Mouse (Mus musculus) gastrocnemius, adult 18-20 months (tissue): ENCODE measurements around the gene Tnfaip2. TPM values are rescaled to one million over a fixed set of nuclear protein-coding genes. Genes with fewer than 3 reads are reported as not detected.

Experiments
- DNase-seq: peaks from one replicate; pipeline ENCODE4 v3.0.0; 2021; ENCODE audit warnings: low spot score
- long read RNA-seq, 2 experiments: library from polyadenylated mRNA; stranded (forward); transcript quantifications; one replicate each; pipeline ENCODE4 v2.0.0; 2021
- total RNA-seq, 2 experiments: library from RNA; stranded (reverse); gene quantifications; 2 replicates each; pipeline ENCODE4 v1.2.3; 2021

The Tnfaip2 gene
- total RNA-seq: 10 to 100 TPM; 38.8 to 52.9 TPM
- long read RNA-seq, experiment 1, transcript Tnfaip2-201 (12 exons, 3,762 nt): major isoform, 24 of 38 reads
- long read RNA-seq, experiment 1, partial matches to known transcripts: 6 of 38 reads
- long read RNA-seq, experiment 1, other reads (novel, unspliced or antisense): 7 of 38 reads
- long read RNA-seq, experiment 2, transcript Tnfaip2-201 (12 exons, 3,762 nt): major isoform, 8 of 16 reads
- long read RNA-seq, experiment 2, partial matches to known transcripts: 2 of 16 reads
- long read RNA-seq, experiment 2, other reads (novel, unspliced or antisense): 6 of 16 reads

DNA sequence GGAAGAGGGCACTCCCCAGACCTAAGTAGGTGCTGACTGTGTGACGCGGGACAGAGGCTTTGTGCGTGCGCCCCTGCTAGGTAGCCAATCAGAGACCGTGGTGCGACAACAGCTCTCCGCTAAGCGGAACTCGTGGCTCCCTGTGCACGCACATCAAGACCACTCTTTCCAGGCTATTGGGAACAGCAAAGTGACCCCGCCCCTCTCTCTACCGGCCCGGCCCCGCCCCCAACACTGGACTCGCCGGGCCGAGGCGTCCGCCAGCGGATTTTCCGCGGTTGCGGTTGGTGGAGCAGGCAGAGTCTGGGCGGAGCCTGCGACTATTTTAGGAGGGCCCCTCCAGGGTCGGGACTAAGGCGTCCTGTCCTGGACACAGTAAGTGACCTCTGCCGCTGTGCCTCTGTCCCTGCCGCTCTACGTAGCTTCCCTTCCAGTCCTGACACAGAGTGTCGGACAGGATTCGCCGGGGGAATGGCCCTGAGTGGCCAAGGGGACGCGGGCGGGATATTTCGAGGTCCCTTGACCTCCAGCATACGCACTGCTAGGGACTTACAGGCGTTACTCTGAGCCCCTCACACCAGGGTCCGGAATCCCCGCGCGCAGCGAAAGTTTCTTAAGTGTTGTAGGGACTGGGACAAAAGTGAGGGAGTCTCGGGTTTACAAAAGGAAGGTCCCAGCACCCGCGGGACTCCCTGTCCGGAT, at the start of gene Tnfaip2:
Gene Tnfaip2, plus strand, starts transcription at position 161 of the 702 bp plus-strand sequence.
- DNase-seq: peak; percentile 88

- no peak for DNase-seq
Observed at GRCm38 (mm10) chr12:111394008-111394407, 48.3 kb upstream of the Tnfaip2 start.

DNA sequence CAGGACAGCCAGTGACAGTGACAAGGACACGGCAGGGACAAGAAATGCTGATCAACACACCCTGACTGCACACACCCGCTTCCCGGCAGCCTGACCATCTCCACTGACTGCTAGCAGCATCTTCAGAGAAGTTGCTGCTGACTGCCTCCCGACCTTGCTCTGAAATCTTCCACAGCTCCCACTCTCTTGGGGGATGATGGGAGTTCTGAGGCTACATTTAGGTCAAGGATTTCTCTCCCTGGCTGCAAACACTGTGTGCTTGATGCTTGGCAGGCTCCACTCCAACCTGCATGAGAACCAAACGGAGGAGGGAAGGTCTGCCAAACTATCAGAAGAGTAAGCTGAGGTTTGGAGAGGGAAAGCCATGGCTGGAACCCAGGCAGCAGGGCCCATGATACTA, 45.3 kb upstream of the Tnfaip2 start:
- DNase-seq: no peak

GRCm38 (mm10) chr12:111401454-111402184, 40.6 kb upstream of the Tnfaip2 start:
- DNase-seq: peak; percentile 79

DNA sequence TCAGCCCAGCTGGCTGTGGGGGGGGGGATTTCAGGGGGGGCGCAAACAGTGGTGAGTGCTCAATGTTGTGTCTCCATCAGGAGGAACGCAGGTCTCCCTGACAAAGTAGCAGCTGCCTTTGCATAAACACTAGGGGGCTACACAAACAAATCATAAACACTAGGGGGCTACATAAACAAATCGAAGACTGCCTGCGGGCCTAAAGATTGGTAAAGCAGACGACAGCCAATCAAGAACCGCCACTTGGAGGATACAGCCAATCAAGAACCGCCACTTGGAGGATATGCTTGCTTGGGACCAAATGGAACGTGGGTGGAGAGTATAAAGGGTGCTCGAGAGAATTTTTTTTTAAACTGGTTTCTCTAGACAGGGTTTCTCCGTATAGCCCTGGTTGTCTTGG, 37.4 kb upstream of the Tnfaip2 start:
- DNase-seq: no peak

DNA sequence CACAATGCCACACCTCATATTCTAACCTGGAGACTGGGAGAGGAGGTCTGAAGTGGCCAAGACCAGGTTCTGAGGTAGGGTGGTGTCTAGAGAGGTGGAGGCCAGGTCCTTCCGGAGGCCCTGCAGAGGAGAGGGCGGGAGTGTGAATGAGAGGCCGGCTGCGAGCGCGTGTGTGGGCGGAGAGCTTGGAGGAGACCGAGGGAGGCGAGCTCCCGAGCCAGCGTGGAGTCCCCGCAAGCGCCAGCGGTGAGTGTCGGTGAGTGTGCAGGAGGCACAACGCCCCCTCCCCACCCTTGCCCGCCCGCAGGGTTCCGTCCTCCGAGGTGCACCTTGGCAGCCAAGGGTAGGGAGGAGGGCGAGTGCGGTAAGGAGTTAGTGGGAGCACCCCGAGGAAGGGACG, 35.6 kb upstream of the Tnfaip2 start, which contains the start of gene Lbhd2:
Gene Lbhd2, plus strand, starts transcription at position 188 of the 400 bp plus-strand sequence.
- no peak for DNase-seq

DNA sequence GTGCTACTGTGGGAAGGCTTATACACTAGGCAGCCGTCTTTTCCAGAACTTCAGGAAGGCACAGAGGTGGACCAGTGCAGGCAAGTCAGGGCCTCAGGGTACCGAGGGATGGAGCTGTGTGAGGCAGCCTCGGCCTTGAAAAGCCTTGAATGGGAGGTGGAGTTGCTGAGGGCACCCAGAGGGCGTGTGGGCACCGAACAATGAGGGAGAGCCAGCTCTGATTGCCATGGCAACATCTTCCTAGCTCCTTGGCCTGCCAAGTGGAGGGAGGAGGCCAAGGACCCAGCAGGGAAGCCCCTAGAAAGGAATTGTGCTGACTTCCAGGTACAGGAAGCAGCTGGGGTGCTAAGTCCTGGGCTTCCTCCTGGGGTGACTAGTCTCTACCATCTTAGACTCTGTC, 32.7 kb upstream of the Tnfaip2 start:
- no peak for DNase-seq

GRCm38 (mm10) chr12:111411631-111412355, 30.5 kb upstream of the Tnfaip2 start:
- no peak for DNase-seq

GRCm38 (mm10) chr12:111412581-111413284, 29.5 kb upstream of the Tnfaip2 start:
- no peak for DNase-seq

DNA sequence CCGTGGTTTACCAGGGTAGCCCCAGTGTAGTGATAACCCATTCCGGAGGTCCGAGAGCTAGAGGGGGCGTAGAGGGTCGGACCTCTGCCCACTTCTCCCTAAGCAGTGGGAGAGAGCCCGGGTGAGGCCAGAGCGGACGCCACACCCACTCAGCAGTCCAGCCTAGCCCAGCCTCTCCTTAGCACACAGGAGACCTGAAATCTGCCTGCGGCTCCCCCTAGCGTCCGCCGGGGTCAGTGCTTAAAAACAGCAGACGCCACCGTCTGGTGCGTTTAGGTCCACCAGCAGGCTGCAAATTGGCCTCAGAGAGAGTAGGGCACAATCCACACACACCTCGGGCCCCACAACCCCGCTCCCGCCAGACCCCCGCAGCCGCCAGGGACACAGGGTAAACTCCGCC, 29.0 kb upstream of the Tnfaip2 start:
- peak; percentile 91 for DNase-seq

GRCm38 (mm10) chr12:111416921-111417779, 25.1 kb upstream of the Tnfaip2 start, which contains the start of gene Exoc3l4:
Gene Exoc3l4 (plus strand): TSS chr12:111417017.
- no peak for DNase-seq

- no peak for DNase-seq
Observed at GRCm38 (mm10) chr12:111419918-111420317, 22.4 kb upstream of the Tnfaip2 start.

- no peak for DNase-seq
Observed at GRCm38 (mm10) chr12:111420946-111421709, 21.1 kb upstream of the Tnfaip2 start.

- DNase-seq: no peak
Observed at GRCm38 (mm10) chr12:111422852-111423251, 19.4 kb upstream of the Tnfaip2 start.

DNA sequence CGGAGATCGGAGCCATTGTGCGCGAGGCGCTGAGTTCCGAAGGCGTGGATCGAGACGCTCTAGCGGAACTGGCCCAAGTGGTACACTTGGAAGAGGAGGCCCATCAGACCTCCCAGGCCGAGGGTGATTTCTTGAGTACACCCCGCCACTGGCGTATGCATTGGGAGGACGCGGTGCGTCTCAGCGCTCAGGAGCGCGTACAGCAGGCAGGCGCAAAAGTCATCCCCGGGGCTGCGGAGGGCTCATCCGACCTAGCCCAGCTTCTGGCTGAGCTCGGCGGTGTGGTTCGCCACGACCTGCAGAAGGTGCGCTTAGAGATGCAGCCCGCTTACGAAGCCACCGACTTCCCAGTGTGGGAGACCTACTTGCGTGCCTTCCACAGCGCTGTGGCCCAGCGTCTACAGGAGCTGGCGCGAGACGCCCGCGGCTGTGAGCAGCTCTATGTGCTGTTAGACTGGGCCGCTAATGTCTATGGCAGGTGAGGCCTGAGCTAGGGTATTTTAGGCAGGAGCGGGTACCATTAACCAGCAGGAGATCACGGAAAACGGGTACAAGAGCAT, 18.6 kb upstream of the Tnfaip2 start:
- DNase-seq: no peak

- DNase-seq: no peak
Observed at GRCm38 (mm10) chr12:111424547-111424946, 17.7 kb upstream of the Tnfaip2 start.

DNA sequence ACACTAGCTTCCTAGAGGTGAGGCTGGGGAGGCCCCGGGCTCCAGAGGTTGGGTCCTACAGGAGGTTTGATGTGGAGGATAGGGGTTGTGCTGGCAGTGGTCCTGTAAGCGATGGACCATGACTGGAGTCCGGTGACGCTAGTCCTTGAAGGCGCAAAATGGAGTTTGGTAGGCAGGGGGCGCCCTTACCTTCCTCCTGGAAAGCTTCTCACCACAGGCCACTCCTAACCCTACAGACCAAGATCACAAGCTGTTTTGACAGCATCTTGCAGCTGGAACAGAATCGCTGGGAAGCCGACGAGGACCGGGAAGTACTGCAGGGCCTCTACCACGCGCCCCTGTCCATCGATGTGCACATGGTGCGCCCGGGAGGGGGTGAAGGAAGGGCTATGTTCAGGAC, 17.0 kb upstream of the Tnfaip2 start:
- peak; percentile 91 for DNase-seq

GRCm38 (mm10) chr12:111425789-111426460, 16.3 kb upstream of the Tnfaip2 start:
- DNase-seq: peak; percentile 95
